Mouse (Mus musculus) embryonic facial prominence, embryonic 14.5 days (tissue): ENCODE data around the gene Angptl4. TPM values are rescaled to one million over a fixed set of nuclear protein-coding genes. Genes with fewer than 3 reads are reported as not detected.
"Not testable (repeated sequence)": the region's sequence is repeated elsewhere in the genome, so short reads cannot be mapped to it uniquely, and the experiment has no call there.

ENCODE experiments used
- ATAC-seq: fragments of 200-750 bp; cut with Nextera tagmentation; 2 replicates; pipeline ENCODE4 v1.8.0; 2017; ENCODE audit warnings: low read depth, moderate number of reproducible peaks, moderate TSS enrichment
- DNase-seq: peaks from one replicate; pipeline ENCODE4 v3.0.0-alpha.2; 2015; ENCODE audit warnings: low spot score
- H3K27ac ChIP-seq: fragments of 300-500 bp; sonication (generic); replicated peaks from 2 replicates; pipeline ENCODE4 v1.5.1; 2014; ENCODE audit warnings: low read depth, mild to moderate bottlenecking, low read length, moderate library complexity
- H3K27me3 ChIP-seq: fragments of 300-500 bp; sonication (generic); replicated peaks from 2 replicates; pipeline ENCODE4 v1.6.1; 2014; ENCODE audit warnings: low read length; ENCODE audit not compliant: control insufficient read depth, insufficient read depth
- H3K36me3 ChIP-seq: fragments of 300-500 bp; sonication (generic); 2 replicates; pipeline ENCODE4 v1.6.1; 2014; ENCODE audit warnings: low read length, mixed read lengths; ENCODE audit not compliant: control insufficient read depth, insufficient read depth
- H3K4me1 ChIP-seq: fragments of 300-500 bp; sonication (generic); 2 replicates; pipeline ENCODE4 v1.6.1; 2014; ENCODE audit warnings: antibody characterized with exemption, low read length; ENCODE audit not compliant: control insufficient read depth, insufficient read depth
- H3K4me2 ChIP-seq: fragments of 300-500 bp; sonication (generic); 2 replicates; pipeline ENCODE4 v1.6.1; 2014; ENCODE audit warnings: low read depth, mild to moderate bottlenecking, low read length, moderate library complexity, mixed read lengths
- H3K4me3 ChIP-seq: fragments of 300-500 bp; sonication (generic); 2 replicates; pipeline ENCODE4 v1.5.1; 2014; ENCODE audit warnings: low read depth, mild to moderate bottlenecking, low read length
- H3K9ac ChIP-seq: fragments of 300-500 bp; sonication (generic); 2 replicates; pipeline ENCODE4 v1.6.1; 2014; ENCODE audit warnings: low read depth, mild to moderate bottlenecking, low read length, moderate library complexity, mixed read lengths
- H3K9me3 ChIP-seq: fragments of 300-500 bp; sonication (generic); 2 replicates; pipeline ENCODE4 v1.6.1; 2016; ENCODE audit warnings: low read length; ENCODE audit not compliant: control insufficient read depth
- WGBS: fragments of 180-500 bp; shearing (Covaris S2); extraction: QIAGEN DNeasy Blood & Tissue Kit; methylation state at CpG from one replicate; pipeline ENCODE4 v1.1.7; 2014; 5-methylcytosine and 5-hydroxymethylcytosine counted together
- polyA plus RNA-seq: library from polyadenylated mRNA; unstranded; fragments of >200 nt; fragmentation: Nextera tagmentation; extraction: Ambion mirVana; gene quantifications from 2 replicates; pipeline ENCODE4 v1.2.1, GENCODE M21; 2014

The Angptl4 gene
- polyA plus RNA-seq, 1 experiment from 2014 or later = 35.7 TPM

DNA sequence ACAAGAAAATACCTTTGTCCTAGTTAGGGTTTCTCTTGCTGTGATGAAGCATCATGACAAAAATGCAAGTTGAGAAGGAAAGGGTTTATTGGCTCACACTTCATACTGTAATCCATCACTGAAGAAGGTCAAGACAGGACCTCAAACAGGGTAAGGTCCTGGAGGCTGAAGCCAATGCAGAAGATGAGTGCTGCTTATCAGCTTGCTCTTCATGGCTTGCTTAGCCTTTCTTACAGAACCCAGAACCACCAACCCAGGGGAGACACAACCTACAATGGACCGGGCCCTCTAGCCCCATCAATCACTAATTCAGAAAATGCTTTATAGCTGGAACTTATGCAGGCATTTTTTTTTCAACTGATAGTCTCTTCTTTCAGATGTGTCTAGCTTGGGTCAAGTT is 39.2 kb downstream of the Angptl4 start:
- H3K4me2 ChIP-seq = no peak overlapping the region
- H3K4me1 ChIP-seq = no peaks in the 10 kb centered on the region
- ATAC-seq (no peak), DNase-seq (no peak)
- no peak overlapping the region for H3K4me3 ChIP-seq
- WGBS = 95% methylated on average over 1 of the region's 1 CpGs
- 0 out of 2 replicates have a peak, but pooled peaks cover 5% of the 10 kb centered on the region for H3K9me3 ChIP-seq
- H3K36me3 ChIP-seq = peaks cover 16% of the 10 kb centered on the region; the same call in 1 of the 2 replicates
- no peaks in the 10 kb centered on the region for H3K27me3 ChIP-seq
- no peak overlapping the region for H3K27ac ChIP-seq
- H3K9ac ChIP-seq = no peak overlapping the region

DNA sequence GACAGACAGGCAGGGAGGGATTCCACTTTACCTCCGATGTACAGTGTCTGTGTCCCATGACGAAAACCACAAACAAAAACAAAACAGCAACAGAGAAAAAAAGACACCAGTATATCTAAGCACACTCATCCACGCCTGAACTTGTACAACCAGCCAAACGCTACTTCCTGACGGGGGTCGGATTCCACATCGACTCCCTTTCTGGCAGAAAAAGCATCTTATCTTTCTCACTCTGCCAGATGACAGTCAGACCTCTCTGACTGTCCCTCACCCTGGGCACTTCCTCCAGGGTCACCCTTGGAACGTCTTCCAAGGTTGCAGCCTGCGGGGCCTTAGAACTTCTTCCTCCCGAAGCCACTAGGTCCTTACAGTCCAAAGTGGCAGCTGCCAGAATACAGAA is 48.1 kb downstream of the Angptl4 start:
- H3K36me3 ChIP-seq, ATAC-seq, H3K27me3 ChIP-seq, H3K9ac ChIP-seq, DNase-seq, H3K4me1 ChIP-seq, H3K27ac ChIP-seq, H3K9me3 ChIP-seq, H3K4me3 ChIP-seq, H3K4me2 ChIP-seq: not testable (repeated sequence)
- 65% methylated on average over 10 of the region's 10 CpGs for WGBS

DNA sequence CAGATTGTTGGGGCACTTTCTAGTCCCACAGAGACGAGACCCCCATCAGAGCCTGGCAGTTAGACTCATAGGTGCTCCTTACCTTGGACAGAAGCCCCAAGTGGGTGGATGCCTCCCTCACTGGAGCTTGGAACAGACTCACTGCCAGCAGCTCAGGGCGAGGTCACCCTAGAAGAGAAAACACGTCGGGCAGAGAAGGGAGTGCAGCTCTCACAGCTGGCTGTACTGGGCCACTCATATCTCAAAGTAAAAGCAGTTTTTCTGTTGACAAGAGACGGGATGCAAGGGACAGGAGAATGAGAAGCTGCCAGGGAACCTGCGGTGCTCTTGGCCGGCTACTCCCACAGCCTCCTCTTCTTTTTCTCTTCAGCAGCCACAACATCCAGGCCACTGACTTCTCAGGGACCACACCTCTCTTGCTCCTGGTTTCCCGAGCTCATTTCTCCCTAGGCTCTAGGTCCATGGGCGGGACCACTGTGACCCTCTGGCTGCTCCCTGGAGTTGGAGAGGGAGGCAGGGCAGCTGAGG is 49.0 kb downstream of the Angptl4 start:
- not testable (repeated sequence) for H3K36me3 ChIP-seq, H3K27me3 ChIP-seq, H3K4me1 ChIP-seq, H3K4me2 ChIP-seq, H3K9ac ChIP-seq, H3K27ac ChIP-seq, DNase-seq, H3K9me3 ChIP-seq, H3K4me3 ChIP-seq, ATAC-seq
- WGBS = 64% methylated on average over 9 of the region's 9 CpGs

DNA sequence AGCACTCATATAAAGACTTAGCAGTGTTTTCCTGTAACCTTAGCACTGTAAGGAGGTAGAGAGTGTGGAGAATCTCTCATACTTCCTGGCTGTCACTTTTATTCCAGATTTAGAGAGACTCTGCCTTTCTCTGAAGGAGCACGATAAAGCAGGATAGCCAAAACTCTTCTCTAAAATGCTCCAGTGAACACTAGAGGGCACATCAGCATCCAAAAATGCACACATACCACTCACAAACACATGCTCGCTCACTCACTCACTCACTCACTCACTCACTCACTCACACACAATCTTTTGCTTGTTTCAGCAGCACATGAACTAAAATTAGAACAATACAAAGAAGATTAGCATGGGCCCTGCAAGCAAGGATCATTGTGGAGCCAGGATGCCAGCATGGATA is 52.4 kb downstream of the Angptl4 start:
- no peak overlapping the region for H3K4me2 ChIP-seq
- no peak for ATAC-seq
- no peaks in the 10 kb centered on the region for H3K27me3 ChIP-seq
- H3K9me3 ChIP-seq = 0 out of 2 replicates have a peak, but pooled peaks cover 3% of the 10 kb centered on the region
- H3K9ac ChIP-seq = no peak overlapping the region
- H3K4me3 ChIP-seq = no peak overlapping the region
- no peak overlapping the region for H3K27ac ChIP-seq
- WGBS = 64% methylated on average over 2 of the region's 2 CpGs
- no peak for DNase-seq
- no peaks in the 10 kb centered on the region for H3K4me1 ChIP-seq
- H3K36me3 ChIP-seq = no peaks in the 10 kb centered on the region

GRCm38 (mm10) chr17:33728396-33728795 is 53.2 kb downstream of the Angptl4 start:
- Histone ChIP-seq H3K9me3 (0 out of 2 replicates have a peak, but pooled peaks cover 3% of the 10 kb centered on the region), H3K27me3 (no peaks in the 10 kb centered on the region), H3K4me3 (no peak overlapping the region), H3K36me3 (no peaks in the 10 kb centered on the region), H3K4me2 (no peak overlapping the region), H3K4me1 (no peaks in the 10 kb centered on the region), H3K9ac (no peak overlapping the region), H3K27ac (no peak overlapping the region)
- DNase-seq (no peak), ATAC-seq (no peak)
- WGBS = 86% methylated on average over 2 of the region's 2 CpGs

Other genes starting within 250 kb of the Angptl4 start
- gene Myo1f, start 226.1 kb downstream of the Angptl4 start, polyA plus RNA-seq = 4.1 and 5.8 TPM in 2 replicates
- gene Zfp414, start 152.7 kb downstream of the Angptl4 start, polyA plus RNA-seq = 51.9 and 66.6 TPM in 2 replicates
- 1.1 TPM in 2 replicates for gene Pram1, start 143.8 kb downstream of the Angptl4 start, polyA plus RNA-seq
- 266 and 275 TPM in 2 replicates for gene Hnrnpm, start 95.0 kb downstream of the Angptl4 start, polyA plus RNA-seq
- gene March2, start 63.2 kb downstream of the Angptl4 start, polyA plus RNA-seq = 62.2 and 63.9 TPM in 2 replicates
- gene Rab11b, start 21.3 kb downstream of the Angptl4 start, polyA plus RNA-seq = 156 and 181 TPM in 2 replicates
- 38.7 and 39.4 TPM in 2 replicates for gene Kank3, start 28.7 kb upstream of the Angptl4 start, polyA plus RNA-seq
- 1,198 and 1,307 TPM in 2 replicates for gene Rps28, start 42.7 kb upstream of the Angptl4 start, polyA plus RNA-seq
- 479 and 488 TPM in 2 replicates for gene Ndufa7, start 42.7 kb upstream of the Angptl4 start, polyA plus RNA-seq
- 60.5 and 62.3 TPM in 2 replicates for gene Cd320, start 61.3 kb upstream of the Angptl4 start, polyA plus RNA-seq
- gene Gm7029, start 92.0 kb upstream of the Angptl4 start, polyA plus RNA-seq = not detected in 2 replicates
- 5.9 and 7.0 TPM in 2 replicates for gene Kifc1, start 108.8 kb upstream of the Angptl4 start, polyA plus RNA-seq
- gene Platr17, start 123.3 kb upstream of the Angptl4 start, polyA plus RNA-seq = not detected in 2 replicates
- 34.8 and 38.2 TPM in 2 replicates for gene Daxx, start 127.6 kb upstream of the Angptl4 start, polyA plus RNA-seq
- 31.9 and 32.0 TPM in 2 replicates for gene Tapbp, start 134.1 kb upstream of the Angptl4 start, polyA plus RNA-seq
- gene Zbtb22, start 134.1 kb upstream of the Angptl4 start, polyA plus RNA-seq = 8.9 and 11.6 TPM in 2 replicates
- 34.5 and 43.4 TPM in 2 replicates for gene Rgl2, start 147.7 kb upstream of the Angptl4 start, polyA plus RNA-seq
- 122 and 124 TPM in 2 replicates for gene Pfdn6, start 158.5 kb upstream of the Angptl4 start, polyA plus RNA-seq
- gene Wdr46, start 158.8 kb upstream of the Angptl4 start, polyA plus RNA-seq = 15.4 and 20.2 TPM in 2 replicates
- gene B3galt4, start 169.7 kb upstream of the Angptl4 start, polyA plus RNA-seq = 4.4 and 5.7 TPM in 2 replicates
- gene Vps52, start 174.0 kb upstream of the Angptl4 start, polyA plus RNA-seq = 38.6 and 41.6 TPM in 2 replicates
- gene Rps18, start 174.2 kb upstream of the Angptl4 start, polyA plus RNA-seq = 2,078 and 2,095 TPM in 2 replicates
- 20.8 and 30.8 TPM in 2 replicates for gene H2-K1, start 218.5 kb upstream of the Angptl4 start, polyA plus RNA-seq
- gene Ring1, start 242.8 kb upstream of the Angptl4 start, polyA plus RNA-seq = 6.0 and 7.2 TPM in 2 replicates
- 41.3 and 46.1 TPM in 2 replicates for gene H2-Ke6, start 246.2 kb upstream of the Angptl4 start, polyA plus RNA-seq
- gene Slc39a7, start 249.9 kb upstream of the Angptl4 start, polyA plus RNA-seq = 118 and 125 TPM in 2 replicates
- 26.0 and 29.2 TPM in 2 replicates for gene Rxrb, start 250.0 kb upstream of the Angptl4 start, polyA plus RNA-seq